Mouse (Mus musculus) megakaryocyte, adult 5-6 weeks (primary cell): ENCODE data around the gene Josd1. TPM values are rescaled to one million over a fixed set of nuclear protein-coding genes. Genes with fewer than 3 reads are reported as not detected.

Experiments
- ATAC-seq: 2 replicates; pipeline ENCODE4 v1.8.0; 2016; ENCODE audit warnings: mild to moderate bottlenecking, inconsistent platforms; ENCODE audit not compliant: poor library complexity, severe bottlenecking
- total RNA-seq, 2 experiments: library from RNA; stranded (forward) in 1 of 2; stranded (reverse) in 1 of 2; fragments of 153-499, 151-499 nt in 1 of 2; fragments of 221-1000, 200-1000 nt in 1 of 2; gene quantifications; 2 replicates each; pipeline versions ENCODE4 v1.2.3 to v1.2.4; 2015 to 2017

Josd1 gene
- total RNA-seq, 2 experiments from 2014 or later: 6.7 to 13.0 TPM

- no peak for ATAC-seq
These were observed 25.9 kb downstream of the Josd1 start for GRCm38 (mm10) chr15:79661852-79662251.

GRCm38 (mm10) chr15:79658531-79659375 lies 29.0 kb downstream of the Josd1 start, which contains the start of the genes Fam227a and Cby1:
TSS of gene Fam227a (minus strand) at chr15:79658956.
TSS of gene Cby1 (plus strand) at chr15:79659199.
- peak; percentile 90 for ATAC-seq

- peak; percentile 53 for ATAC-seq
These were observed 29.7 kb downstream of the Josd1 start for GRCm38 (mm10) chr15:79657837-79658530.

- ATAC-seq: no peak
These were observed 31.3 kb downstream of the Josd1 start for GRCm38 (mm10) chr15:79656451-79656850.

- ATAC-seq: no peak
These were observed 36.2 kb downstream of the Josd1 start for GRCm38 (mm10) chr15:79651481-79651880.

- peak; percentile 88 for ATAC-seq
These were observed 37.1 kb downstream of the Josd1 start for GRCm38 (mm10) chr15:79650569-79650968.

GRCm38 (mm10) chr15:79648130-79648529 lies 39.6 kb downstream of the Josd1 start:
- no peak for ATAC-seq

- no peak for ATAC-seq
These were observed 42.2 kb downstream of the Josd1 start for GRCm38 (mm10) chr15:79645483-79645882.

GRCm38 (mm10) chr15:79641135-79641817 lies 46.4 kb downstream of the Josd1 start:
- ATAC-seq: no peak

GRCm38 (mm10) chr15:79630471-79630870 lies 57.2 kb downstream of the Josd1 start:
- ATAC-seq: no peak

Other genes with a start within 250 kb of the Josd1 start
- 33.3 and 39.4 TPM in 2 replicates for gene Csnk1e, start 232.4 kb downstream of the Josd1 start, total RNA-seq (2015)
- gene Csnk1e, start 232.4 kb downstream of the Josd1 start, total RNA-seq (2017): 29.3 and 32.0 TPM in 2 replicates
- gene Kcnj4, start 182.7 kb downstream of the Josd1 start, total RNA-seq (2015): not detected in 2 replicates
- gene Kcnj4, start 182.7 kb downstream of the Josd1 start, total RNA-seq (2017): not detected in 2 replicates
- not detected in 2 replicates for gene Kdelr3, start 171.5 kb downstream of the Josd1 start, total RNA-seq (2015)
- not detected in 2 replicates for gene Kdelr3, start 171.5 kb downstream of the Josd1 start, total RNA-seq (2017)
- gene Ddx17, start 141.2 kb downstream of the Josd1 start, total RNA-seq (2015): 108 TPM in 2 replicates
- gene Ddx17, start 141.2 kb downstream of the Josd1 start, total RNA-seq (2017): 146 and 163 TPM in 2 replicates
- 3.7 and 7.0 TPM in 2 replicates for gene Dmc1, start 82.8 kb downstream of the Josd1 start, total RNA-seq (2015)
- gene Dmc1, start 82.8 kb downstream of the Josd1 start, total RNA-seq (2017): 5.1 and 5.3 TPM in 2 replicates
- gene Fam227a, start 29.0 kb downstream of the Josd1 start, total RNA-seq (2015): 0.20 and 0.87 TPM in 2 replicates
- 0.12 and 1.2 TPM in 2 replicates for gene Fam227a, start 29.0 kb downstream of the Josd1 start, total RNA-seq (2017)
- 9.9 and 12.9 TPM in 2 replicates for gene Cby1, start 28.7 kb downstream of the Josd1 start, total RNA-seq (2015)
- gene Cby1, start 28.7 kb downstream of the Josd1 start, total RNA-seq (2017): 45.0 and 52.0 TPM in 2 replicates
- 161 and 184 TPM in 2 replicates for gene Tomm22, start 17.1 kb downstream of the Josd1 start, total RNA-seq (2015)
- 81.2 and 82.1 TPM in 2 replicates for gene Tomm22, start 17.1 kb downstream of the Josd1 start, total RNA-seq (2017)
- gene Gtpbp1, start 2.9 kb upstream of the Josd1 start, total RNA-seq (2015): 31.2 and 31.9 TPM in 2 replicates
- gene Gtpbp1, start 2.9 kb upstream of the Josd1 start, total RNA-seq (2017): 36.8 and 56.8 TPM in 2 replicates
- 53.6 and 54.4 TPM in 2 replicates for gene Sun2, start 54.6 kb upstream of the Josd1 start, total RNA-seq (2015)
- 129 and 161 TPM in 2 replicates for gene Sun2, start 54.6 kb upstream of the Josd1 start, total RNA-seq (2017)
- gene Dnal4, start 89.9 kb upstream of the Josd1 start, total RNA-seq (2015): 13.9 and 14.1 TPM in 2 replicates
- 9.6 and 12.3 TPM in 2 replicates for gene Dnal4, start 89.9 kb upstream of the Josd1 start, total RNA-seq (2017)
- gene Nptxr, start 116.8 kb upstream of the Josd1 start, total RNA-seq (2015): 0.33 and 1.3 TPM in 2 replicates
- 0.44 and 0.49 TPM in 2 replicates for gene Nptxr, start 116.8 kb upstream of the Josd1 start, total RNA-seq (2017)
- not detected in 2 replicates for gene Npcd, start 146.3 kb upstream of the Josd1 start, total RNA-seq (2015)
- not detected in 2 replicates for gene Npcd, start 146.3 kb upstream of the Josd1 start, total RNA-seq (2017)
- gene Cbx6, start 146.8 kb upstream of the Josd1 start, total RNA-seq (2015): 2.3 and 3.9 TPM in 2 replicates
- gene Cbx6, start 146.8 kb upstream of the Josd1 start, total RNA-seq (2017): 3.5 and 6.7 TPM in 2 replicates
- gene Apobec3, start 203.7 kb upstream of the Josd1 start, total RNA-seq (2015): 129 and 148 TPM in 2 replicates
- 124 and 125 TPM in 2 replicates for gene Apobec3, start 203.7 kb upstream of the Josd1 start, total RNA-seq (2017)